Mouse (Mus musculus): ENCODE results near the gene Sbno2.

GRCm38 (mm10) chr10:80035148-80035547, 70.2 kb downstream of the Sbno2 start:
- TF ChIP-seq CTCF (IDR thresholded peaks at IDR 0.05) (no peak), POLR2A (IDR thresholded peaks at IDR 0.05; ENCODE audit: insufficient read depth, low read depth, low read length) (peak; percentile 55)
